Comparison of ENCODE assay signal across 21 mouse cellular contexts in the genomic region with DNA sequence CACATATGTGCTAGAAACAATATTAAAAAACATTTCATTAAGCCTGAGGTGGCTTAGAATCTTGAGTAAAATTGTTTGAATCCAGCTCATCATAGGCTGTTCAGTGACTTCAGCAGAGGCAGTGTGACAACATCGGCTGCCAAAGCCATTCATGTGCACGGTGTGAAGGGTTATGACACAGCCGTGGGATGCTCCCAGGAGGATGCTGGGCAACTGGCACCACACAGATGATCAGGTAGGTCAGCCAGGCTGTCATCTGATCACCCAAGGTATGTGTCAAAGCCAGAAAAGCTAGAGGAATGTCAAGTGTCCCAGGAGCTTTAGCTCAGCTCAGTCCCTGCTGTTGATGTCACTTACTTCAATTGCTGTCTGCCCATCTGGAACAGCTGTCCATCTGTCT. TPM values are rescaled to one million over a fixed set of nuclear protein-coding genes. Genes with fewer than 3 reads are reported as not detected.
A peak's percentile ranks its signal among the peaks of the same experiment; 100 is the strongest.
DNase-seq lines count a peak whose midpoint lies in the region; ATAC-seq and TF ChIP-seq lines count a peak whose summit lies in the region.
"Had no signal": no experiment of that assay in that cellular context is flagged by ENCODE, and none has a peak within 500 bp of the region (broad histone marks: within the 10 kb centered on the region; RNA-seq: fewer than 3 reads in every experiment).

No protein-coding gene starts in this region.

- H3K27me3 ChIP-seq in cerebellum, adult 2 months (ENCODE audit: control insufficient read depth, insufficient read depth, low read length), result no peaks in the 10 kb centered on the region
- no peaks in the 10 kb centered on the region for H3K27me3 ChIP-seq in heart, adult 2 months (ENCODE audit: control insufficient read depth, insufficient read depth, low read length)
- no peaks in the 10 kb centered on the region for H3K27me3 ChIP-seq in limb, embryonic 11.5 days (ENCODE audit: control insufficient read depth, insufficient read depth, low read length)
- H3K27me3 ChIP-seq in limb, embryonic 10.5 days (ENCODE audit: low read depth, poor library complexity, severe bottlenecking), result no peaks in the 10 kb centered on the region
- H3K27me3 ChIP-seq: CH12.LX; embryonic facial prominence, embryonic 12.5 days; forebrain, embryonic 15.5 days; heart, embryonic 15.5 days; hindbrain, embryonic 15.5 days had no signal

- H3K79me2 ChIP-seq in heart, adult 2 months (replicated peaks; ENCODE audit: control insufficient read depth, insufficient read depth, low read length), result no peaks in the 10 kb centered on the region

- no peaks in the 10 kb centered on the region for H3K9me3 ChIP-seq in limb, embryonic 11.5 days (ENCODE audit: control insufficient read depth, low read length)
- no peaks in the 10 kb centered on the region for H3K9me3 ChIP-seq in limb, embryonic 10.5 days (replicated peaks)
- H3K9me3 ChIP-seq: embryonic facial prominence, embryonic 12.5 days; forebrain, embryonic 15.5 days; heart, embryonic 15.5 days; hindbrain, embryonic 15.5 days had no signal

- DNase-seq in cerebellum, adult 2 months, result peak; percentile 21 to 26
- DNase-seq in heart, adult 11 months, result peak; percentile 78
- DNase-seq in heart, adult 2 months, result no peak
- DNase-seq in limb, embryonic 11.5 days (ENCODE audit: low spot score), result peak; percentile 19
- no peak for DNase-seq in limb, embryonic 10.5 days (ENCODE audit: low spot score)
- DNase-seq in lung, adult 18-20 months, result no peak
- DNase-seq: adrenal gland, postnatal 36 days; gastrocnemius, postnatal 36 days; heart, adult 18-20 months; heart, postnatal 14 days; kidney, adult 11 months had no signal

- no peak overlapping the region for H3K4me3 ChIP-seq in cerebellum, adult 2 months (replicated peaks; ENCODE audit: insufficient read depth, low read depth, low read length)
- H3K4me3 ChIP-seq in heart, adult 2 months, result no peak overlapping the region
- H3K4me3 ChIP-seq in limb, embryonic 11.5 days (ENCODE audit: low read depth, low read length), result no peak overlapping the region
- H3K4me3 ChIP-seq in limb, embryonic 10.5 days, result no peak overlapping the region
- H3K4me3 ChIP-seq: embryonic facial prominence, embryonic 12.5 days; forebrain, embryonic 15.5 days; heart, embryonic 15.5 days; hindbrain, embryonic 15.5 days had no signal

- ATAC-seq in cerebellum, adult (ENCODE audit: insufficient number of reproducible peaks, low FRiP score, low TSS enrichment), result no peak
- ATAC-seq in limb, embryonic 11.5 days (ENCODE audit: insufficient number of reproducible peaks, low FRiP score, low TSS enrichment, low read depth), result no peak
- ATAC-seq: activated CD4-positive, CD25-positive, alpha-beta regulatory T cell, adult 4 months; forebrain, embryonic 15.5 days; Patski had no signal

- no peak overlapping the region for H3K27ac ChIP-seq in cerebellum, adult 2 months (ENCODE audit: insufficient read depth, low read length)
- no peak overlapping the region for H3K27ac ChIP-seq in heart, adult 2 months
- no peak overlapping the region for H3K27ac ChIP-seq in limb, embryonic 11.5 days (replicated peaks; ENCODE audit: low read depth, low read length)
- H3K27ac ChIP-seq in limb, embryonic 10.5 days, result no peak overlapping the region
- H3K27ac ChIP-seq: embryonic facial prominence, embryonic 12.5 days; forebrain, embryonic 15.5 days; heart, embryonic 15.5 days; hindbrain, embryonic 15.5 days had no signal

- H3K36me3 ChIP-seq in heart, adult 2 months (ENCODE audit: control insufficient read depth, insufficient read depth, low read length), result no peaks in the 10 kb centered on the region
- H3K36me3 ChIP-seq in limb, embryonic 11.5 days (ENCODE audit: control insufficient read depth, insufficient read depth, low read length), result no peaks in the 10 kb centered on the region
- H3K36me3 ChIP-seq in limb, embryonic 10.5 days, result no peaks in the 10 kb centered on the region
- H3K36me3 ChIP-seq: embryonic facial prominence, embryonic 12.5 days; forebrain, embryonic 15.5 days; heart, embryonic 15.5 days; hindbrain, embryonic 15.5 days had no signal

- no peak for TF ChIP-seq POLR2A in cerebellum, adult 2 months (IDR thresholded peaks at IDR 0.05; ENCODE audit: borderline replicate concordance, insufficient read depth, low read length)
- TF ChIP-seq POLR2A in heart, adult 2 months (IDR thresholded peaks at IDR 0.05; ENCODE audit: insufficient read depth, low read depth, low read length), result no peak

- intact Hi-C loops in heart, adult 2 months (cut with DNase I), result no loop called here

- H3K4me1 ChIP-seq in cerebellum, adult 2 months (ENCODE audit: control insufficient read depth, insufficient read depth, low read length), result peaks cover 5% of the 10 kb centered on the region
- no peaks in the 10 kb centered on the region for H3K4me1 ChIP-seq in heart, adult 2 months (ENCODE audit: control insufficient read depth, insufficient read depth, low read length)
- no peaks in the 10 kb centered on the region for H3K4me1 ChIP-seq in limb, embryonic 11.5 days (ENCODE audit: control insufficient read depth, insufficient read depth, low read length)
- no peaks in the 10 kb centered on the region for H3K4me1 ChIP-seq in limb, embryonic 10.5 days
- H3K4me1 ChIP-seq: embryonic facial prominence, embryonic 12.5 days; forebrain, embryonic 15.5 days; heart, embryonic 15.5 days; hindbrain, embryonic 15.5 days had no signal

- H3K9ac ChIP-seq in heart, adult 2 months (ENCODE audit: low read depth, low read length), result no peak overlapping the region
- no peak overlapping the region for H3K9ac ChIP-seq in limb, embryonic 11.5 days (ENCODE audit: low read length)
- H3K9ac ChIP-seq: embryonic facial prominence, embryonic 12.5 days; forebrain, embryonic 15.5 days; heart, embryonic 15.5 days; hindbrain, embryonic 15.5 days had no signal

- H3K4me2 ChIP-seq in limb, embryonic 11.5 days (ENCODE audit: low read depth, severe bottlenecking), result no peak overlapping the region
- H3K4me2 ChIP-seq: embryonic facial prominence, embryonic 12.5 days; forebrain, embryonic 15.5 days; heart, embryonic 11.5 days; heart, embryonic 15.5 days; hindbrain, embryonic 15.5 days had no signal

- 40% methylated on average over 3 of the region's 3 CpGs for WGBS in cerebellum, adult 2 months
- WGBS in heart, adult 2 months, result 72% methylated on average over 3 of the region's 3 CpGs
- WGBS in limb, embryonic 11.5 days, result 91% methylated on average over 3 of the region's 3 CpGs
- WGBS in limb, embryonic 10.5 days, result 84% methylated on average over 3 of the region's 3 CpGs

- no peak for TF ChIP-seq CTCF in cerebellum, adult 2 months (IDR thresholded peaks at IDR 0.05; ENCODE audit: borderline replicate concordance, insufficient read depth, low read depth, low read length)
- TF ChIP-seq CTCF in heart, adult 2 months (IDR thresholded peaks at IDR 0.05), result no peak

- no peak for TF ChIP-seq EP300 in heart, adult 2 months (IDR thresholded peaks at IDR 0.05; ENCODE audit: insufficient read depth, low read depth, low read length)

RNA-seq across cellular contexts. Expression of a gene that starts 49.5 kb away (rescaled TPM):
- 154 and 159 TPM in 2 replicates for polyA plus RNA-seq in cerebellum, adult 2 months (2012; rRNA removed)
- under 1 TPM; 0.05 to 0.11 TPM for total RNA-seq in heart, adult 2 months (2021)
- 0.08 and 0.20 TPM in 2 replicates for polyA plus RNA-seq in heart, adult 2 months (2012; rRNA removed)
- 0.38 and 0.64 TPM in 2 replicates for polyA plus RNA-seq in limb, embryonic 11.5 days (2014; fragmentation: Nextera tagmentation; extraction: Ambion mirVana)
- polyA plus RNA-seq in limb, embryonic 10.5 days (2016; fragmentation: Nextera tagmentation; extraction: Ambion mirVana), result 0.20 and 0.21 TPM in 2 replicates
- total RNA-seq: CH12.LX; hematopoietic stem cell, adult 5-6 weeks had no signal
- polyA plus RNA-seq: Patski had no signal

Comparison
In these comparisons a context has a peak if more than half of its experiments do, and no peak if none do; other contexts are left out.
1. DNase-seq: peak in cerebellum, adult 2 months (2 of 2), heart, adult 11 months (single experiment) and limb, embryonic 11.5 days (single experiment); none in heart, adult 2 months (0 of 2), limb, embryonic 10.5 days (single experiment) and lung, adult 18-20 months (0 of 2).
2. RNA of a gene that starts 49.5 kb away (polyA plus RNA-seq): 154 to 159 TPM in cerebellum, adult 2 months; 0.38 to 0.64 TPM in limb, embryonic 11.5 days, 0.20 to 0.21 TPM in limb, embryonic 10.5 days and 0.08 to 0.20 TPM in heart, adult 2 months; every median in the first group is over 10 times any median in the second.